Mouse (Mus musculus): ENCODE results near the gene Mns1.
A peak's percentile ranks its signal among the peaks of the same experiment; 100 is the strongest.
"Not testable (repeated sequence)": the region's sequence is repeated elsewhere in the genome, so short reads cannot be mapped to it uniquely, and the experiment has no call there.

The Mns1 gene

DNA sequence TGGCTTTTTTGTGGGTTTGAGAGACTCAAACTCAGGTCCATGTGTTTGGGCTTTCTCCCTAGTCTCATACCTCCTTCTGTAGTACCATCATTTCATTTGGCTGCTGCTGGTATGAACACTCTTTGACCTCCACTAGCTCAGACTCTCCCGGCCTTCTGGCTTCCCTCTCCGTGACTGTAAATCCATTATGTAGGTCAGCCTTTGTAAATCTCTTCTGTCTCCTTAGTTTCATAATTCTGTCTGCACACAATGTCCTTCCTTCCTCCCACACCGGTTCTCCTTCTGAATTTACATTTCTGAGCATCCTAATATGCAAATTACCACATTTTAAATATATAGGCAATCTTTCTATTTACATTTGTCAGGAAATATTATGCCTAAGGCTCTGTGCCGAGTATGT lies 9.9 kb upstream of the Mns1 start:
- no peak for DNase-seq

DNA sequence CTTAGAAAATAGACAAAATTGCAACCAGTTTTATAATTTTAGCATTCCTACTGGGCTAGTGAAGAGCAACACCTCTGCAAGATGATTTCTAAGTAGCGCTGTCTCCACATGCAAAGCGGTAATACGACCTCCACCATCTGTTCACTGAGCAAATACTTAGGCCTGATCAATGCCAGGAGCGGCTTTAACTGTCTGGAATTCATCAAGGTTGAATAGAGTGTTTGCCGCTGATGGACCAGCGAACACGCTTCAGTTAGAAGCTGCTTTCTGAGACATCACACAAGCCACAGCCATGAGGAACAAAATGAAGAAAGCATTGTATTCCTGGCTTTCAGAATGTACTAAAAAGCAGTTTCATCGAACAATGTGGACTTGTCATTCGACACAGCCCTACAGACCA lies 2.9 kb upstream of the Mns1 start:
- DNase-seq: no peak

DNA sequence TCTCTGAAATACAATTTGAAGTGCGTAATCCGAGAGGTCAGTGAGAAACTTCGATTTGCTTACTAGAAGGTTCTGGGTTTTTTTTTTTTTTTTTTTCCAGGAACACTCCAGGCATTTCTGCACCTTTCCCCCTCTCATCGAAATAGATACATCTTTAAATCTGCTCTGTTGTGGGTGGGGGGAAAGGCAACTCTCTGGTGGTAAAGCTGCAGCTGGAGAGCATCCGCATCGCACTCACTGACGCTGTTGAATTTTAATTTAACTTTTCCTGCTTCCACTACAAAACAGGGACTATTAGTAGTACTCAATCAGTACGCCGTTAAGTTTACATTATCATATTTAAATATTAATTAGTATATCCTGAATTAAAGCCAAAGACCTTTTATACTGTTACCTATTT lies 938 bp downstream of the Mns1 start:
- DNase-seq: no peak

DNA sequence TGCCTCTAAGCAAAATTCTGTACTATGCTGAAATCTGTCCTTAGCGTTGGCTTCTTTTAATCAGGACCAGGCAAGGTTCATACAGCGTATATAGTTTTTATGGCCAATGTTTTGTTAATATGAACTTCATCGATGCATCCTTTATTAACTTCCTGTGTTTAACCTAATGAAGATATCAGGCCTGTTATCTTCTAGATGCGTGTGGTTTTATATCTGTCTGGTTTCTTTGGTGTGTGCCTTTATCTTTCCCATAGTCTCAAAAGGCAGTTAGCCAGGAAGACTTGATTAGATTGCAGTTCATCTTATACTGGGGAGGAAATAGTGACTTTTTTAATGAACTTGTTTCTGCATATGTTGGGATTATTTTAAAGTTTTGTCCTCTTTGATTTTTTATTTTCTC lies 2.5 kb downstream of the Mns1 start:
- no peak for DNase-seq

DNA sequence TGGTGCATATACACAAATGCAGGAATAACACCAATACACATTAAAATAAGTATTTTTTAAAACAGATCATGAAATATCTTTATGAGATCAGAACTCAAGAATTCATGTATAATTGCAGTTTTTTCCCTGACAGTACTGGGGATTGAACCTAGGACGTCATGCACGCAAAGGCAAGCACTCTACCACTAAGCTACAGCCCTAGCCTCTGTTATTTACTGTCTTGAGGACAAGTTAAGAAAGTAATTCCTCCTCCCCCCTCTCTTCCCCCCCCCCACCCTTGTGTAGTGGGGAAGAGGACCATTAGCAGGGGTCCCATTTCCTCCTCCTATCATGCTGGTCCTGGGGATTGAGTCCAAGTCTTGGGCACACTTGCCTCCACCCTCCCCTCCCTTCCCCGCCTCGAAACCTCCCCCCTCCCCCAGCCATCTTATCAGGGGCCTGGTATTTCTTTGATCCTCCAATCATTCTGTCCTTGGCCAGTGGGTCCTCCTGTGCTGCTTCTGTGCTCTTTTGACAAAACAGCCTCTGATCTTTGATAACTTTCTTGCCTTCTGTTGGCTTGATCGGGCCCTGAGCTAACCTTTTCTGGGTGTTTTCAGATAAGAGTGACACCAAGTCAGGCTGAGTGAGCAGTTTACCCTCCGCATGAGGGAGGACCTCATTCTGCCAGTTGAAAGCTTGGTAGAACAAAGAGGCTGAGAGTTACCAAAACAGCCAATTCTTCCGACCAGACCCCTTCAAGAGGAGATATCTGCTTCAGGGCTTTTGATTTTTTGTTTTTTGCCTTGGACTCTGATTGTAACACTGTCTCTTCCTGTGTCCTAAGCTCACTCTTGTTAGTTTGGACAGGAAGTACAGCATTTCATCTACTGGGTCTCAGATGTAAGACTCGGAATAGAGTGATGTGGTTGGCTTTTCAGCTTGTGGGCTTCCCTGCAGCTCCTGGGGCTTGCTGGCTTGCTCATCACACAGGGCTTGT lies 3.4 kb downstream of the Mns1 start:
- DNase-seq: no peak

DNA sequence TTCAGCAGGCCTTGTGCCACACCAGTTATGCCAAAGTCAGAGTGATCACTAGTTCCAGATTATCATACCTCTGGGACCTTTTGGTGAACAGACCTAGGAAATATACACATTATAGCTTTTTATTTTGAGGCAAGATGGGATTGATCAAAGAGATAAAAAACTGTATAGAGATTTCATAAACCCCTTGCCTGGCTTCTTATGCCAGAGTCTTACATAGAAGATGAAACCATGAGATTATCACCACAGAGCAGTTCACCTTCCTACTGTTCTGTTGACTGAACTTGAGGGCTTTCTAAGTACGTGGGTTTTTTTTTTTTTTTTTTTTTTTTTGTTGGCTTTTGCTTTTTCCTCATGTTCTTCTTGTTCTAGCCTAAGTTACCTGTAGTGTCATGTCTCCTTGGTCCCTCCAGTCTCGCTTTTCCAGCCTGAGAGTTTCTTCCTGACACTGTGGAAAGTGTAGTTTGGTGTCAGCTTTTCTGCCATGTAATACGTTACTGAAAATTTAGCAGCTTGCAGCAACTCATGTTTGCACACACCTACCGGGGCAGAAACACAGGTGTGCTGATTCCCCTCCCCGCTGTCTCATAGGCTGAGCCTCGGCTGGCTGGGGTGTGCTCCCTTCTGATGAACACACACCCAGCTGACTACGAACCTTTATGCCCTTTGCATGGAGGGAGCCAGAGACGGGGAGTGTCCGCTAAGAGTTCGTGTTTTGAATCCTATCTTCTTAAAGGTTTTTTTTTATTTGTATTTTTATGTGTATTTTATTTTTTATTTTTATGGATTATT lies 4.3 kb downstream of the Mns1 start:
- DNase-seq: no peak

DNA sequence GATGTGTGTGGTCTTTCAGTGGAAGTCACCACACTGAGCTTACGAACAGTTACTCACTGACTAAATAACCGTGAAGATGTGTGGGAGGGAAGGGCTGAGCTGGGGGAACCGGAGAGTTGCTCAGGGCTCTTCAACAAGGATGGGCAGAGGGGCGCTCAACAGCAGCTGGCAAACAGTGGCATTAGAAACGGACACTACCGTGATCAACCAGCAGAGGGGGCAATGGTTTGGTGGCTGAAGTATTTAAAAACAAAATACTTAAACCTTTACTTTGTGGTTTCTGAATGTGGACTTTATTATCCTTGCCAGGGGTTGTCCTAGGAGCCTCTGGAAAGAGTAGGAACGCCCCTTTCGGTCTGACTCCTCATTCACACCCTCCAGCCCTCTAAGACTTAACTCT lies 10.2 kb downstream of the Mns1 start:
- peak; percentile 74 for DNase-seq

DNA sequence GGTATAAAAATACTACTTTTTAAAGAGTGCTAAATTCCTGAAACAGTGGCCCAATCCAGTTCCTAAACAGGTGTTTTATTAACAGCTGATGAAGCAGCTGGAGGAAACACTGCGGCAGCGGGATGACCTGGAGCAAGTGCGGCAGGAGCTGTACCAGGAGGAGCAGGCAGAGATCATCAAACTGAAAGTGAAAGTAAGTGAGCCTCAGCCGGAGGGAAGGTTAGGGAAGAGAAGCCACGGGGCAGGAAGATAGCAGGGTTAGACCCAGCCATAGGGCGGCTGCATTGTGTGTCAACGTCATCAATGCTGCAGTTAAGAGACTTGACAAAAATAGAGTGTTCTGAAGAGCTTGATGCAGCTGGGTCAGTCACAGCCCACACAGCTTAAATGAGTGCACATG lies 11.6 kb downstream of the Mns1 start:
- no peak for DNase-seq

DNA sequence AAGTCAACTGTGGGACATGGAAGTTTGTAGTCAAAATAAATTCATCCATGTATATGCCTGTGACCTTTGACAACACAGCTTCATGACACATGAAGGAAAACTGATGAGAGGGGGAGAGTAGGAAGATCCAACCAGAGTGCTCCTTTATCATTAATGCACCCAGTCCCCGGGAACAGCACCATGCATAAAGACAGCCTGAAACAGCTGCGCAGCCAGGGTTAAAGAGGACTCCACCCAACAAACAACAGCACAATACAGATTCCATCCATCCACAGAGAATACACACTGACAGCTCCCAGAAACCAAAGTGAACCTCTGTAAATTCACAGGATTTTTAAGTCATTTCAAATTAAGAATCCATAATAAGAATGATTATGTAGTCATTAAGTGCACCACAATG lies 12.0 kb downstream of the Mns1 start:
- no peak for DNase-seq

DNA sequence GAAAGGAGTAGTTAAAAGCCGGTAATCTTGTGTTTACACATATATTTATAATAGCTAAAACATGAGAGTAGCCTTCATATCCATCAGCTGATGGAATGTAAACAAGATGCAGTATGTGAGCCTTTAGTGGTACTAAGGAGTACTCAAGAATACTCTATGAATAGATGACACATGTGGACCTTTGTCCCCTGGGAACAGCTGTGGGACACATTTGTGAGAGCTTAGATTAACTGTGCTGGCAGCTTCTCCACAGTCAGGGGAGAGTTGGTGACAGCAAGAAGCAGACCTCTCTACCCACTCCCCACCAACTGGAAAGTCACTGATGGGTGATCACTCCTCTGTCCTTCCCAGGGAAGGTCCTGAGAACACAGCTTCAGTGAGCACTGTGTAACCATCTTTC lies 12.6 kb downstream of the Mns1 start:
- no peak for DNase-seq

DNA sequence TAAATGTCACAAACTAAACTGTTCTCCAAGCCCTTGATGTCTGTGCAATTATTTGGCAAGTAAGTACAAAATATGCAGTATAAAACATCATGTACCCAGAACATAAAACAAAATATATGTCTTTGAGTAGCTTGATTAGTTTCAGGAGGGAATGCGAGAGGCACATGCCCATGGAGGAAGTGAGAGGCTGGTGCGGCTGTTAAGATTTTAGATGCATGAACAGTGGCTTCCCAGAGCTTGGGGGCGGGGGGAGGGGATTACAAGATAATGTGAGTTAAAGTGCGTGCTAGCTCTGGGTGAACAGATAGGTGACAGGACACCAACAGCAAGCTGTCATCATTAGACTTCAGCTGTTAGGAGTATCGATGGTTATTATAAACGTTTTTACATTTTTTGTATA lies 13.3 kb downstream of the Mns1 start:
- no peak for DNase-seq

DNA sequence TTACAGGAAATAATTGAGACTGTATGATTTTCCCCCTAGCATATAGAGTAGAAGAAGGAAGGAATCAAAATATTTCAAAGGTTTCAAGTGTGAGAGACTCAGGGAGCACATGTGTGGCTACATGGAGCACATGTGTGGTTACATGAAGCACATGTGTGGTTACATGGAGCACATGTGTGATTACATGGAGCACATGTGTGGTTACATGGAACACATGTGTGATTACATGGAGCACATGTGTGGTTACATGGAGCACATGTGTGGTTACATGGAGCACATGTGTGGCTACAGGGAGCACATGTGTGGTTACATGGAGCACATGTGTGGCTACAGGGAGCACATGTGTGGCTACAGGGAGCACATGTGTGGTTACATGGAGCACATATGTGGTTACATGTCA lies 16.5 kb downstream of the Mns1 start:
- not testable (repeated sequence) for DNase-seq

DNA sequence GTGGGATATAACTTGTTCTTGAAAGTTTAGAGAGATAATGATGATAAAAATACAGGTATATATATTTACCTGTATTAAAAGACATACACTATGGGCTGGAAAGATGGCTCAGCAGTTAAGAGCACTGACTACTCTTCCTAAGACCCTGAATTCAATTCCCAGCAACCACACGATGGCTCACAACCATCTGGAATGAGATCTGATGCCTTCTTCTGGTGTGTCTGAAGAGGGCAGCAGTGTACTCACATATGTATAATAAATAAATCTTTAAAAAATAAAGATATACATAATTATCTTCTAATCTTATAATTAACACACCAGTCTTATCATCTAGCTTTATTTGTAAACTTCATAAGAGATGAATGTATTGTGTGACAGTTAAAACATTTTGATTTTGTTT lies 18.6 kb downstream of the Mns1 start:
- no peak for DNase-seq

DNA sequence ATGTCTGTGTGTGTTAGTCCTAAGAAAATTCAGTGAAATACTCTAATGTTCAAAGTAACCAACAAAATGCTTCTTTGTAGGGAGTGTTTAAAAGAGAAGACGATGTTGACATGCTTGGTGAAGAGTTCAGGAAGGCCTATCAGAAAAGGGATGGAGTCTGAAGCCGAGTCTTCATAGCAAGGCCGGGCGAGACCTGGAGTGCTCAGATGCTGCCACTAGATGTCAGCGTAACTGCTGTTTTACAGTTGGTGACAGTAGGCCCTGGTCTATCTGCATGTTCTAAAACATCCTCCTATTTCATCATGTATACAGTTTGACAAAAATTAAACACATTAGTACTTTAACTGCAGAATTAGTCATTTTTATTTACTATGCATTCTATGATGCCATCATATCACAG lies 20.4 kb downstream of the Mns1 start:
- peak; percentile 74 for DNase-seq

DNA sequence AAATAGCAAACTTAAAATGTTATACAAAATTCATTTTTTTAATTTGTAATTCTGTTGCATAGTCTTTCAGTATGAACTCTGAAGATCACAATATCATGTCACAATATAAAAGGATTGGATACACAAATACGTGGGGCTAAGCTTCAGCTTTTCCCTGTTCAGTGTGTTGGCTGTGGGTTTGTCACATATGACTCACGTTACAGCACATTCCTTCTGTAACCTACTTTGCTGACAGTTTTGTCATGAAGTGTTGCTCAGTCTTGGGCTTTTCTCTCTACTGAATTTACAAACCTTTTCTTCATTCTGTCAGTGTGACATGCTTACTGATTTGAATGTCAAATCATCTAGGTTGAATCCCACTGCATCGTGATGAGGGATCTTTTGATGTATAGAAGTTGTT lies 21.9 kb downstream of the Mns1 start:
- no peak for DNase-seq

DNA sequence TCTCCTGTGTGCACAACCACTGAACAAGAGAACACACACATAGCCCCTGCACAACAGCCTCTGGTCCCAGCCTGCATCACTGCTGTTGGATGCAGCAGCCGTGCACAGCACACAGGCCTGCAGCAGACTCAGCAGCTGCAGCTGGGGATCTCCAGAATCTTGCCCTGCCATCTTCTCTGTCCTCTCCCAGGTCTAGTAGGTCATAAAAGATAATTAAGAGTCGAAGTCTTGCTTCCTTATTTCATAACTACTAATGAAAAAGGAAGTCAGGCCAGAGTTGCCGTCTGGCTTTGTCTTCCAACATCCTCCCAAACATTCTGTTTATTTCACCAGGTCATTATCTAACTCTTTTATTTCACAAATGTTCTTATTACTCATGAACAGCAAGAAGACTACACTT lies 23.0 kb downstream of the Mns1 start:
- no peak for DNase-seq

DNA sequence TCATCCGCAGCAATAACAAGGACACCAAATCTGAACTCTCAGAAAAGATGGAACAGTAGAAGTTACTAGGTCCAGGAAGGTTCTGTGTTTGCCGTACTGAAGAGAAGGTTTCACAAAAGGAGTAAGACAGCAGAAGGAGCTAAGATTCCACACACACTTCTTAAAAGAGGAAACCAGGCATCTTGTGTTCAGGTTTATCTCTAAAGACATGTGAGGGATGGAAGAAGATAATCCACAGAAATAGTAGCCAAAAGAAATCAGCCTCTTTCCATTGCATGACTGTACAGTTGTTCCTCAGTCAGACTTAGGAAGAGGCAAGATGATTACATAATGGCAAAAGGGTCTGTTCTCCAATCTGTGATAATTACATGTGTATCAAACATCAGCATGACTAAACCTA lies 24.6 kb downstream of the Mns1 start:
- no peak for DNase-seq

DNA sequence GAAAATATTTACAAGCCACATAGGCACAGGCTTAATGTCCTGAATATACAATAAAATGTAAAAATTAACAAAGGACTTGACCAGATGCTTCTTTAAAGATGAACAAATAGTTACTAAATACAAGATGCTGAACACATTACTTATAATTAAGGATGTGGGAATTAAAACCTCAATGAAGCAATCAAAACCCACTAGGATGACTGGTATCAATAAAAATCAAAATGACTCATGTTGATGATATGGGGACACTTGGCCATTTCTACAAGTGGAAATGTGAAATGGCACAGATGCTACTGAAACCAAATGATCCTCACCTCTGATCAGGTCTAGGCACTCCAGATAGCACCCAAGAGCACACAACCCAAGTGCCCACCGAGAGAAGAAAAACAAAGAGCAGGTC lies 27.0 kb downstream of the Mns1 start:
- no peak for DNase-seq

DNA sequence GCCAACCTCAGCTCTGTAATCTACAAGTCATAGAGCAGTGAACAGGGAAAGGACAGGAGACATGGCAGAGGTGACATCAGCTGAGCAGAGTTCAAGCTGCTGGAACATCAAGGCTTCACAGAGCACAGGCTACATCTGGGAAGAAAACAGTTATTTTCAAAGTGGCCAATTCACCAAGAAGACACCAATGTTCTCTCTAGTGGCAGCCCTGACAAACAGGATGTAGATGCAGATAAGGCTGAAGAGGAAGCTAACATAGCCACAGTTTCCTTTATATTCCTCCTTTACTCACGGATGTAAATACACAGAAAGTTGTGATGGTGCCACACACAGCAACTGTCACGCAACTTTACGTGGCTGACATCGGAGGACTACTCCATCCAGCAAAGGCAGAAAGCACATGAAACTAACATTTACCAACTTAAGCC lies 28.0 kb downstream of the Mns1 start:
- DNase-seq: no peak

DNA sequence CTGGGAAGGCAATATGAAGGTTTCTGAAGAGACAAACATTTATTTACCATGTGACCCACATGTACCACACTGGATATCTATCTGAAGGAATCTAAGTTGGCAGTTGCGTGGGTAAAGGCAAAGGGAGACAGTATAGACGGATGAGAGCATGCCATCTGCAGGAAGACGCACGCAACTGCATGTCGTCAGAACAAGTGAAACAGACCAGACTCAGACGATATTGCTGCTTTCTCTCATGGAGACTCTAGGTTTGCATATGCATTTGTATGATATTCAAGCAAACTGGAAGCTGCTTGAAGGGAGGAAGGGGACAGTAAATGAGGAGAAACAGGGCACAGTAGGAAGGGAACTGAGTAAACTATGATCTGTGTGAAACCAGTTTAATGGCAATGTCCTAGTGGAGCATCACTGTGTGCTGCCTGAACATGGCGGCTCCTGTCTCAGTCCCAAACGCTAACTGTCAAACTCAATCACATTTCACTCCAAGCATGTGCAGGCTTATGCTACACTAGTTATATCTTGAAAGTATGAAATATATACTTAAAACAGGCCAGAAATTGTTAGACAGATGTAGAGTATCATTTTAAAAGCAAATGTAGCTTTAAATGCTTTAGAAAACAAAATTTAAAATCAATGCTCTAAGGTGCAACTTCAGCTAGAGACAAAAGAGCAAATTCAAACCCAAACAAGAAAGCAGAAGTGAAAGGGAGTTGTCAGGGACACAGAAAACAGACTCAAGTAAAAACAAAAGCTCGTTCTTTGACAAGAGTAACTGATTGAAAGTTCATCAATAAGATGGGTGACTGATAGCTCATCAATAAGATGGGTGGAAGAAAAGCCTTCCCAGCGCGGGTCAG lies 30.0 kb downstream of the Mns1 start:
- DNase-seq: no peak

DNA sequence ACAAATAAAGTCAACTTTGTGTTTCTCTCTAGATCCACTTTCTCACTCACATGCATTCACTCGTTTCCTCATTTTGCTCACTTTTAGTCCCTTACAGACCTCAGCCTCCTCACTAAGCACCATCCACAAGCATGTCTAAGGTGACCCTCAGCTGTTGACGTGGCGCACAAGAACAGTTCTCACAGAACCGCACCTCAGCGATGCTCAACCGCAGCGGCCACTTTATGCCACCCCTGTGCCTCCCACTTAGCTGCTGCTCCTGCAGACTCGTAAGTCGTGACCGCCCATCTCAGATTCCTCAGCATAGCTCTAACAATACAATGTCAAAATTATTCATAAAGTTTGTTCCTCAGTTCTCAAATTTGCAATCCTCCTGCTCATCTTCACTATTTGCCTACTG lies 30.8 kb downstream of the Mns1 start:
- DNase-seq: no peak

DNA sequence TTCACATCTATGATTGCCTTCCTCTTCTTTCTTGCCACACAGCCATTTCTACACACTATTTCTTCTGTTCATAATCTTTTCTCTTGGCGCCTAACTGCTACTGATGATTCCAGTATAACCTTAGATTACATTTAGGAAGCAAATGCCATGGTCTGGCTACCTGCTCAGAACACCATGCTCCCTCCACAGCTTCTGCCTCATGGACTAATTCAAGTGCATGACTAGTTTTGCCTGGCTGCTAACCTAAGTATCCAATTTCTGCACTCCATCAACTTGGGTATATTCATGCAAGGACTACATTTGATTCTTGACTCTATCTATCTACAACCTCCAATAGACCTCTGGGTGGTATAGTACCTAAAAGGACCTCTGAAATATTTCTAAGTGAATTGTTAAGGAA lies 32.0 kb downstream of the Mns1 start:
- DNase-seq: no peak

DNA sequence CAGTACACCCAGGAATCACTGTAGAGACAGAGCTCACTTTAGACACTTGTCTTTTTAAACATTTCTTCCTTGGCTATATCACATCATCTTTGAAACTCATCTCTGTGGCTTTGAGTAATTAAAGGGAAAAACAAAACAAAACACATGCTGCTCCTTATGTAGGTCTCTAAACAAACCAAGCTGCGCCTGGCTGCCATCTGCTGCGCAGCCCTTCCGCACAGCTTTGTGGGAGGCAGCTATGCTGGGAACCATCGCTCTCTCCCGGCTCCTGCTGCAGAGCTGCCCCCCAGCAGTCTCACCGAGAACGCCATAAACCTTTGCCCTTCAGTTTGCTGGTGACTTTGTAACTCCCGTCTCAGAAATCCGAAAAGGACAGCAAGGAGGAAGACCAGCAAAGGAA lies 37.7 kb downstream of the Mns1 start:
- peak; percentile 28 for DNase-seq

Data from right cerebral cortex, postnatal 14 days (tissue).